Mouse (Mus musculus) layer of hippocampus, postnatal 36 days (tissue): Measurements from ENCODE around the gene Stambp. TPM values are rescaled to one million over a fixed set of nuclear protein-coding genes. Genes with fewer than 3 reads are reported as not detected.

Experiments used
- DNase-seq, 2 experiments: peaks; one replicate each; pipeline ENCODE4 v3.0.0; 2022
- total RNA-seq, 2 experiments: library from RNA; stranded (reverse); gene quantifications; 2 replicates each; pipeline ENCODE4 v1.2.3; 2021

The Stambp gene
- total RNA-seq, 2 experiments from 2014 or later, result 34.3 to 34.7 TPM

- no peak for DNase-seq
These were observed 70.8 kb downstream of the Stambp start for GRCm38 (mm10) chr6:83501524-83502310.

- DNase-seq, result no peak
These were observed 72.1 kb downstream of the Stambp start for GRCm38 (mm10) chr6:83500462-83500861.

- DNase-seq, result no peak
These were observed 73.5 kb downstream of the Stambp start for GRCm38 (mm10) chr6:83499078-83499477.

- DNase-seq, result no peak
These were observed 75.5 kb downstream of the Stambp start for GRCm38 (mm10) chr6:83496753-83497710.

- no peak for DNase-seq
These were observed 76.3 kb downstream of the Stambp start for GRCm38 (mm10) chr6:83496009-83496752.

Other genes with a start within 250 kb of the Stambp start
- 1 to 10 TPM; 6.1 to 6.7 TPM for gene Mthfd2, start 246.8 kb downstream of the Stambp start, total RNA-seq
- gene Mob1a, start 246.7 kb downstream of the Stambp start, total RNA-seq, result 10 to 100 TPM; 21.6 to 21.7 TPM
- 10 to 100 TPM; 51.1 to 55.5 TPM for gene Bola3, start 223.6 kb downstream of the Stambp start, total RNA-seq
- gene Tet3, start 113.6 kb downstream of the Stambp start, total RNA-seq, result 10 to 100 TPM; 58.9 to 67.8 TPM
- 10 to 100 TPM; 32.7 to 41.9 TPM for gene Dguok, start 65.8 kb downstream of the Stambp start, total RNA-seq
- not detected for gene Actg2, start 36.5 kb downstream of the Stambp start, total RNA-seq
- gene Clec4f, start 83.5 kb upstream of the Stambp start, total RNA-seq, result not detected
- not detected for gene Cd207, start 105.1 kb upstream of the Stambp start, total RNA-seq
- gene Vax2, start 138.5 kb upstream of the Stambp start, total RNA-seq, result not detected
- under 1 TPM in 1 of 2 experiments, not detected in 1; 0.35 TPM for gene Atp6v1b1, start 170.3 kb upstream of the Stambp start, total RNA-seq
- not detected for gene Ankrd53, start 189.9 kb upstream of the Stambp start, total RNA-seq
- gene Tex261, start 203.1 kb upstream of the Stambp start, total RNA-seq, result 10 to 100 TPM; 46.4 to 54.8 TPM
- gene Nagk, start 222.3 kb upstream of the Stambp start, total RNA-seq, result 10 to 100 TPM; 40.7 to 42.2 TPM